In the genomic region with DNA sequence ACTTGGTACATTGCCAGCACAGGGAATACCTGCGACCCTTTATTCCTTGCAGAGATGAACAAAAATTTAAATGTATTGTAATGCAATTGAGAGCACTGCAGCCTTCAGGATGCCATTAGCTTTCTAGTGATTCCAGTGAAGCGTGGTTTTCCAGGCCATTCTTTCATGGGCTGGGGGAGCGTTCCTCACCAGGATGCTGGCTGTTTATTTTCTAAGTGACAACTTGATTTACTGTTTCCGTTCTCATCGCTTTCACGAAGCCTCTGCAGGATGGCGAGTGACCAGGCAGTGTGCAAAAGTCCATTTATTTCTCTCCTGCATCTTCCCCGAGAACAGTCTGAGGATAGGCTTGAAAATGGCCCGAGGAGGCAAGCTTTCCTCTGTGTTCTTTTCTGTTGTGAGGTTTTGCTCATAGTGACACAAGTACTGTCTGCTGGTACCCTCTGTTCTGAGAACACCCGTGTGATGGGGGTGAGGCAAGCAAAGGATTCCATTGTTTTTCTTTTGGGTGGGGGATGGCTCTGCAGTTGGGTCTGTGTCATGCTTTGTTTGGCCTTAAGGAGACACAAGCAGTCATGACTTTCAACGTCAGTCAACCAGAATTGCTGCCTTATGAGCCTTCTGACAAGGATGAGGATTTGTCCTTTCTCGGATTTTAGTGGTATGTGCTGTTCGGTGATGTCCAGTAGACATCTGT, we compare ENCODE assay signal across 11 mouse cellular contexts.
A peak's percentile ranks its signal among the peaks of the same experiment; 100 is the strongest.
DNase-seq lines count a peak whose midpoint lies in the region; ATAC-seq lines count a peak whose summit lies in the region.
"Had no signal": no experiment of that assay in that cellular context is flagged by ENCODE, and none has a peak within 500 bp of the region (broad histone marks: within the 10 kb centered on the region; RNA-seq: fewer than 3 reads in every experiment).

No protein-coding gene starts in this region.

- no peaks in the 10 kb centered on the region for H3K9me3 ChIP-seq in forebrain, embryonic 12.5 days
- no peaks in the 10 kb centered on the region for H3K9me3 ChIP-seq in forebrain, embryonic 16.5 days (ENCODE audit: control insufficient read depth, low read length)
- no peaks in the 10 kb centered on the region for H3K9me3 ChIP-seq in hindbrain, embryonic 13.5 days
- no peaks in the 10 kb centered on the region for H3K9me3 ChIP-seq in embryonic facial prominence, embryonic 10.5 days
- H3K9me3 ChIP-seq: midbrain, embryonic 12.5 days had no signal

- no peak overlapping the region for H3K4me2 ChIP-seq in forebrain, embryonic 12.5 days
- H3K4me2 ChIP-seq in forebrain, embryonic 16.5 days (ENCODE audit: low read length): no peak overlapping the region
- 0 out of 2 replicates have a peak overlapping the region, but pooled peaks have one; percentile 8 for H3K4me2 ChIP-seq in hindbrain, embryonic 13.5 days
- H3K4me2 ChIP-seq: midbrain, embryonic 12.5 days had no signal

- no peaks in the 10 kb centered on the region for H3K27me3 ChIP-seq in forebrain, embryonic 12.5 days
- H3K27me3 ChIP-seq in forebrain, embryonic 16.5 days (replicated peaks; ENCODE audit: control insufficient read depth, insufficient read depth, low read length): no peaks in the 10 kb centered on the region
- H3K27me3 ChIP-seq in hindbrain, embryonic 13.5 days: no peaks in the 10 kb centered on the region
- no peaks in the 10 kb centered on the region for H3K27me3 ChIP-seq in embryonic facial prominence, embryonic 10.5 days (replicated peaks; ENCODE audit: low read depth, poor library complexity, severe bottlenecking)
- H3K27me3 ChIP-seq: midbrain, embryonic 12.5 days had no signal

- peaks cover 18% of the 10 kb centered on the region for H3K4me1 ChIP-seq in forebrain, embryonic 12.5 days
- H3K4me1 ChIP-seq in forebrain, embryonic 16.5 days (replicated peaks; ENCODE audit: control insufficient read depth, insufficient read depth, low read length): peaks cover 11% of the 10 kb centered on the region
- peaks cover 27% of the 10 kb centered on the region for H3K4me1 ChIP-seq in hindbrain, embryonic 13.5 days (replicated peaks)
- peaks cover 17% of the 10 kb centered on the region for H3K4me1 ChIP-seq in embryonic facial prominence, embryonic 10.5 days

- H3K4me3 ChIP-seq in forebrain, embryonic 12.5 days (replicated peaks): no peak overlapping the region
- H3K4me3 ChIP-seq in forebrain, embryonic 16.5 days (replicated peaks; ENCODE audit: low read length): no peak overlapping the region
- H3K4me3 ChIP-seq in hindbrain, embryonic 13.5 days: no peak overlapping the region
- no peak overlapping the region for H3K4me3 ChIP-seq in embryonic facial prominence, embryonic 10.5 days
- H3K4me3 ChIP-seq: heart, adult 2 months; midbrain, embryonic 12.5 days had no signal

- DNase-seq in R1 (ENCODE audit: low read depth, low spot score): peak; percentile 21
- peak; percentile 44 for DNase-seq in lung, postnatal 10 days
- no peak for DNase-seq in heart, adult 8-10 months (ENCODE audit: low spot score)
- DNase-seq in gastrocnemius, adult 8-10 months (ENCODE audit: low spot score in 2 of 2): no peak
- DNase-seq in embryonic facial prominence, embryonic 10.5 days (ENCODE audit: low spot score): no peak
- DNase-seq: cerebellum, postnatal 14 days; heart, adult 2 months had no signal

- no peaks in the 10 kb centered on the region for H3K36me3 ChIP-seq in forebrain, embryonic 12.5 days (replicated peaks)
- H3K36me3 ChIP-seq in forebrain, embryonic 16.5 days (ENCODE audit: control insufficient read depth, insufficient read depth): no peaks in the 10 kb centered on the region
- H3K36me3 ChIP-seq in hindbrain, embryonic 13.5 days: no peaks in the 10 kb centered on the region
- no peaks in the 10 kb centered on the region for H3K36me3 ChIP-seq in embryonic facial prominence, embryonic 10.5 days (replicated peaks)
- H3K36me3 ChIP-seq: midbrain, embryonic 12.5 days had no signal

- no peak for ATAC-seq in forebrain, embryonic 12.5 days (ENCODE audit: low FRiP score)
- no peak for ATAC-seq in forebrain, embryonic 16.5 days
- ATAC-seq in hindbrain, embryonic 13.5 days (ENCODE audit: low FRiP score): peak; percentile 18; the same call in 1 of the 2 replicates

- H3K27ac ChIP-seq in forebrain, embryonic 12.5 days: peak overlapping the region; percentile 56; the same call in 1 of the 2 replicates
- H3K27ac ChIP-seq in forebrain, embryonic 16.5 days (ENCODE audit: low read length): no peak overlapping the region
- H3K27ac ChIP-seq in hindbrain, embryonic 13.5 days: peak overlapping the region; percentile 80
- no peak overlapping the region for H3K27ac ChIP-seq in embryonic facial prominence, embryonic 10.5 days (replicated peaks)
- H3K27ac ChIP-seq: heart, adult 2 months had no signal

- no peak overlapping the region for H3K9ac ChIP-seq in forebrain, embryonic 12.5 days
- H3K9ac ChIP-seq in forebrain, embryonic 16.5 days (replicated peaks; ENCODE audit: low read depth, low read length): no peak overlapping the region
- H3K9ac ChIP-seq in hindbrain, embryonic 13.5 days: no peak overlapping the region
- H3K9ac ChIP-seq: midbrain, embryonic 12.5 days had no signal

- WGBS in forebrain, embryonic 12.5 days: 67% methylated on average over 13 of the region's 13 CpGs
- WGBS in forebrain, embryonic 16.5 days: 53% methylated on average over 13 of the region's 13 CpGs
- whole genome bisulfite sequencing in hindbrain, embryonic 13.5 days: 25% methylated on average over 13 of the region's 13 CpGs
- 69% methylated on average over 13 of the region's 13 CpGs for WGBS in embryonic facial prominence, embryonic 10.5 days

Comparison
In these comparisons a context has a peak if more than half of its experiments do, and no peak if none do; other contexts are left out.
1. H3K27ac ChIP-seq: peak in forebrain, embryonic 12.5 days (single experiment) and hindbrain, embryonic 13.5 days (single experiment); none in forebrain, embryonic 16.5 days (single experiment) and embryonic facial prominence, embryonic 10.5 days (single experiment).
2. DNase-seq: peak in R1 (single experiment) and lung, postnatal 10 days (single experiment); none in heart, adult 8-10 months (single experiment), gastrocnemius, adult 8-10 months (0 of 2) and embryonic facial prominence, embryonic 10.5 days (single experiment).